Comparison of ENCODE assay signal across 8 mouse cellular contexts in genomic region chr8:70210538-70210937, GRCm38 (mm10). TPM values are rescaled to one million over a fixed set of nuclear protein-coding genes. Genes with fewer than 3 reads are reported as not detected.
DNase-seq lines count a peak whose midpoint lies in the region; ATAC-seq lines count a peak whose summit lies in the region.

No protein-coding gene starts in this region.

- DNase-seq in midbrain, embryonic 11.5 days (ENCODE audit: low spot score, missing footprints) = no peak
- peak; percentile 53 for DNase-seq in kidney, postnatal 14 days
- peak; percentile 53 for DNase-seq in right cerebral cortex, postnatal 25 days
- no peak for DNase-seq in thymus, postnatal 36 days
- DNase-seq in retina, postnatal 1 day = no peak

- peak overlapping the region; percentile 70 for H3K4me3 ChIP-seq in erythroblast, embryonic 14.5 days (replicated peaks)
- no peak overlapping the region for H3K4me3 ChIP-seq in midbrain, embryonic 13.5 days (replicated peaks)
- H3K4me3 ChIP-seq in midbrain, embryonic 11.5 days (ENCODE audit: low read depth, low read length) = no peak overlapping the region

- no peaks in the 10 kb centered on the region for H3K27me3 ChIP-seq in erythroblast, embryonic 14.5 days (ENCODE audit: control insufficient read depth)
- H3K27me3 ChIP-seq in midbrain, embryonic 13.5 days = peaks cover 21% of the 10 kb centered on the region
- peaks cover 8% of the 10 kb centered on the region for H3K27me3 ChIP-seq in midbrain, embryonic 11.5 days (ENCODE audit: control insufficient read depth, insufficient read depth, low read length)

- H3K4me2 ChIP-seq in midbrain, embryonic 13.5 days (replicated peaks) = peak overlapping the region; percentile 92; the same call in 1 of the 2 replicates
- H3K4me2 ChIP-seq in midbrain, embryonic 11.5 days = no peak overlapping the region

- H3K9me3 ChIP-seq in erythroblast, embryonic 14.5 days (ENCODE audit: control insufficient read depth, low read length) = no peaks in the 10 kb centered on the region
- H3K9me3 ChIP-seq in midbrain, embryonic 13.5 days = no peaks in the 10 kb centered on the region
- H3K9me3 ChIP-seq in midbrain, embryonic 11.5 days (ENCODE audit: control insufficient read depth, low read length) = no peaks in the 10 kb centered on the region

- no peak for ATAC-seq in erythroblast, adult 5-6 weeks (replicated peaks; ENCODE audit: low FRiP score, poor library complexity, severe bottlenecking)
- ATAC-seq in midbrain, embryonic 13.5 days = no peak
- no peak for ATAC-seq in midbrain, embryonic 11.5 days (ENCODE audit: low FRiP score)

- H3K4me1 ChIP-seq in erythroblast, embryonic 14.5 days (ENCODE audit: control insufficient read depth) = peaks cover 78% of the 10 kb centered on the region
- peaks cover 19% of the 10 kb centered on the region for H3K4me1 ChIP-seq in midbrain, embryonic 13.5 days (replicated peaks)
- no peaks in the 10 kb centered on the region; the same call in 1 of the 2 replicates for H3K4me1 ChIP-seq in midbrain, embryonic 11.5 days (ENCODE audit: control insufficient read depth, insufficient read depth, low read length)

- H3K9ac ChIP-seq in midbrain, embryonic 13.5 days (replicated peaks) = no peak overlapping the region
- no peak overlapping the region for H3K9ac ChIP-seq in midbrain, embryonic 11.5 days (ENCODE audit: low read length)

- H3K36me3 ChIP-seq in erythroblast, embryonic 14.5 days (ENCODE audit: control insufficient read depth) = peaks cover 33% of the 10 kb centered on the region
- no peaks in the 10 kb centered on the region for H3K36me3 ChIP-seq in midbrain, embryonic 13.5 days
- H3K36me3 ChIP-seq in midbrain, embryonic 11.5 days (ENCODE audit: control insufficient read depth, insufficient read depth, low read length) = no peaks in the 10 kb centered on the region

- no peak overlapping the region for H3K27ac ChIP-seq in midbrain, embryonic 13.5 days
- H3K27ac ChIP-seq in midbrain, embryonic 11.5 days (ENCODE audit: low read depth, low read length) = no peak overlapping the region

- WGBS in midbrain, embryonic 13.5 days = 36% methylated on average over 8 of the region's 8 CpGs
- 29% methylated on average over 8 of the region's 8 CpGs for WGBS in midbrain, embryonic 11.5 days

RNA-seq across cellular contexts. Expression of gene Slc25a42, which starts 1.6 kb away (rescaled TPM):
- polyA plus RNA-seq in erythroblast, embryonic 14.5 days (2012) = 2.6 and 2.9 TPM in 2 replicates
- total RNA-seq in erythroblast, adult 5-6 weeks (2015; ENCODE audit: low replicate concordance) = 13.8 and 20.6 TPM in 2 replicates
- total RNA-seq in erythroblast, adult 5-6 weeks (2017; ENCODE audit: low replicate concordance) = 16.2 and 23.8 TPM in 2 replicates
- polyA plus RNA-seq in midbrain, embryonic 13.5 days (2015; fragmentation: Nextera tagmentation; extraction: Ambion mirVana) = 4.3 and 4.4 TPM in 2 replicates
- 1.6 and 2.1 TPM in 2 replicates for polyA plus RNA-seq in midbrain, embryonic 11.5 days (2014; fragmentation: Nextera tagmentation; extraction: Ambion mirVana)

RNA-seq across cellular contexts. Expression of gene Sugp2, which starts 23.5 kb away (rescaled TPM):
- polyA plus RNA-seq in erythroblast, embryonic 14.5 days (2012) = 1.5 and 2.7 TPM in 2 replicates
- total RNA-seq in erythroblast, adult 5-6 weeks (2015; ENCODE audit: low replicate concordance) = 24.4 and 33.9 TPM in 2 replicates
- total RNA-seq in erythroblast, adult 5-6 weeks (2017; ENCODE audit: low replicate concordance) = 22.7 and 28.9 TPM in 2 replicates
- polyA plus RNA-seq in midbrain, embryonic 13.5 days (2015; fragmentation: Nextera tagmentation; extraction: Ambion mirVana) = 84.2 and 86.0 TPM in 2 replicates
- 42.4 and 47.5 TPM in 2 replicates for polyA plus RNA-seq in midbrain, embryonic 11.5 days (2014; fragmentation: Nextera tagmentation; extraction: Ambion mirVana)

RNA-seq across cellular contexts. Expression of gene Armc6, which starts 23.7 kb away (rescaled TPM):
- polyA plus RNA-seq in erythroblast, embryonic 14.5 days (2012) = 1.6 and 2.2 TPM in 2 replicates
- 4.6 TPM in 1 of 2 replicates, not detected in the other for total RNA-seq in erythroblast, adult 5-6 weeks (2015; ENCODE audit: low replicate concordance)
- 4.0 and 6.1 TPM in 2 replicates for total RNA-seq in erythroblast, adult 5-6 weeks (2017; ENCODE audit: low replicate concordance)
- 74.2 and 77.6 TPM in 2 replicates for polyA plus RNA-seq in midbrain, embryonic 13.5 days (2015; fragmentation: Nextera tagmentation; extraction: Ambion mirVana)
- 27.3 and 31.1 TPM in 2 replicates for polyA plus RNA-seq in midbrain, embryonic 11.5 days (2014; fragmentation: Nextera tagmentation; extraction: Ambion mirVana)

RNA-seq across cellular contexts. Expression of gene Tmem161a, which starts 38.4 kb away (rescaled TPM):
- 9.0 and 11.2 TPM in 2 replicates for polyA plus RNA-seq in erythroblast, embryonic 14.5 days (2012)
- 4.0 and 8.1 TPM in 2 replicates for total RNA-seq in erythroblast, adult 5-6 weeks (2015; ENCODE audit: low replicate concordance)
- total RNA-seq in erythroblast, adult 5-6 weeks (2017; ENCODE audit: low replicate concordance) = 4.5 and 4.9 TPM in 2 replicates
- polyA plus RNA-seq in midbrain, embryonic 13.5 days (2015; fragmentation: Nextera tagmentation; extraction: Ambion mirVana) = 44.6 and 49.5 TPM in 2 replicates
- 28.6 and 33.3 TPM in 2 replicates for polyA plus RNA-seq in midbrain, embryonic 11.5 days (2014; fragmentation: Nextera tagmentation; extraction: Ambion mirVana)

Comparison
In these comparisons a context has a peak if more than half of its experiments do, and no peak if none do; other contexts are left out.
1. DNase-seq: peak in kidney, postnatal 14 days (single experiment) and right cerebral cortex, postnatal 25 days (single experiment); none in midbrain, embryonic 11.5 days (single experiment), thymus, postnatal 36 days (0 of 2) and retina, postnatal 1 day (single experiment).
2. RNA of gene Sugp2, which starts 23.5 kb away (polyA plus RNA-seq): 84.2 to 86.0 TPM in midbrain, embryonic 13.5 days and 42.4 to 47.5 TPM in midbrain, embryonic 11.5 days; 1.5 to 2.7 TPM in erythroblast, embryonic 14.5 days; every median in the first group is over 10 times any median in the second.